Mouse (Mus musculus): ENCODE measurements around the gene 4933412E24Rik. TPM values are rescaled to one million over a fixed set of nuclear protein-coding genes. Genes with fewer than 3 reads are reported as not detected.

4933412E24Rik gene
- polyA plus RNA-seq (2015; fragmentation: Nextera tagmentation; extraction: Ambion mirVana): not detected in 2 replicates

- ATAC-seq (replicated peaks; ENCODE audit: insufficient number of reproducible peaks, insufficient read depth, low FRiP score, low read depth): no peak
- no peaks in the 10 kb centered on the region for H3K36me3 ChIP-seq
- no peaks in the 10 kb centered on the region for H3K27me3 ChIP-seq
- WGBS: 90% methylated on average over 7 of the region's 7 CpGs
- H3K4me2 ChIP-seq: no peak within 1 kb of the TSS
- H3K9me3 ChIP-seq (replicated peaks): no peaks in the 10 kb centered on the region
- no peak within 1 kb of the TSS for H3K9ac ChIP-seq
- no peak within 1 kb of the TSS for H3K27ac ChIP-seq
- no peak within 1 kb of the TSS for H3K4me3 ChIP-seq
- H3K4me1 ChIP-seq (replicated peaks): no peaks in the 10 kb centered on the region
Measured at GRCm38 (mm10) chr15:60016513-60016912, at the start of gene 4933412E24Rik. 4933412E24Rik (minus strand) TSS chr15:60016613.

GRCm38 (mm10) chr15:60030728-60031127 lies 14.3 kb upstream of the 4933412E24Rik start:
- no peak for ATAC-seq (replicated peaks; ENCODE audit: insufficient number of reproducible peaks, insufficient read depth, low FRiP score, low read depth)
- Histone ChIP-seq H3K4me3 (no peak overlapping the region), H3K4me1 (replicated peaks) (no peaks in the 10 kb centered on the region), H3K27ac (no peak overlapping the region), H3K4me2 (no peak overlapping the region), H3K9ac (no peak overlapping the region), H3K36me3 (no peaks in the 10 kb centered on the region), H3K27me3 (no peaks in the 10 kb centered on the region), H3K9me3 (replicated peaks) (no peaks in the 10 kb centered on the region)
- 69% methylated on average over 3 of the region's 3 CpGs for WGBS

DNA sequence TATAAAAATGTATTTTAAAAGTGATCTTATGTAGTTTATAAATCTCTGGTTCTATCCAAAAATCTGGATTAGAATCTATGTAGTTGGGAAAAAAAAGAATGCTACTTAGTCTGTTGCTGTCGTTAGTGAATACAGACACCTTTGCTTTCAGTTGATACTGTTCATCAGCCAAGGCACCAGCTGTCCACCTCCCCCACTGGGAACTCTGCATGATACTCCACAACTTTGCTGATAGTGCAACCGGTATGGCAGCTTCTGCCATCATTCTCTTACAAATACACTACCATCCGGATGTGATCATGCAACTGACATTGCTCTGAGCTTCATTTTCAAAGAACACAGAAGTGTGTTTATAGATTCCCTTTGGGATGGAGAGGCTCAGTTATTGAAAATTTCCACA lies 4.8 kb upstream of the 4933412E24Rik start:
- Histone ChIP-seq H3K36me3 (no peaks in the 10 kb centered on the region), H3K27me3 (no peaks in the 10 kb centered on the region)

GRCm38 (mm10) chr15:60010199-60010598 lies 6.2 kb downstream of the 4933412E24Rik start:
- no peaks in the 10 kb centered on the region for H3K27me3 ChIP-seq
- WGBS: 86% methylated on average over 4 of the region's 4 CpGs
- H3K36me3 ChIP-seq: no peaks in the 10 kb centered on the region
- H3K4me1 ChIP-seq (replicated peaks): no peaks in the 10 kb centered on the region
- no peak for ATAC-seq (replicated peaks; ENCODE audit: insufficient number of reproducible peaks, insufficient read depth, low FRiP score, low read depth)
- H3K9ac ChIP-seq: no peak overlapping the region
- H3K4me3 ChIP-seq: no peak overlapping the region
- no peak overlapping the region for H3K4me2 ChIP-seq
- no peak overlapping the region for H3K27ac ChIP-seq
- H3K9me3 ChIP-seq (replicated peaks): no peaks in the 10 kb centered on the region

More for the DNA sequence above, 4.8 kb upstream of the 4933412E24Rik start:
- 29% methylated on average over 3 of the region's 3 CpGs for WGBS
- Histone ChIP-seq H3K9ac (no peak overlapping the region), H3K4me3 (no peak overlapping the region), H3K4me2 (no peak overlapping the region), H3K27ac (no peak overlapping the region), H3K4me1 (replicated peaks) (no peaks in the 10 kb centered on the region), H3K9me3 (replicated peaks) (no peaks in the 10 kb centered on the region)
- ATAC-seq (replicated peaks; ENCODE audit: insufficient number of reproducible peaks, insufficient read depth, low FRiP score, low read depth): no peak

GRCm38 (mm10) chr15:60009610-60010009 lies 6.8 kb downstream of the 4933412E24Rik start:
- 77% methylated on average over 3 of the region's 3 CpGs for WGBS
- Histone ChIP-seq H3K9me3 (replicated peaks) (no peaks in the 10 kb centered on the region), H3K36me3 (no peaks in the 10 kb centered on the region), H3K4me2 (no peak overlapping the region), H3K27me3 (no peaks in the 10 kb centered on the region), H3K4me1 (replicated peaks) (no peaks in the 10 kb centered on the region), H3K27ac (no peak overlapping the region), H3K9ac (no peak overlapping the region), H3K4me3 (no peak overlapping the region)
- ATAC-seq (replicated peaks; ENCODE audit: insufficient number of reproducible peaks, insufficient read depth, low FRiP score, low read depth): no peak

GRCm38 (mm10) chr15:59983777-59984176 lies 32.6 kb downstream of the 4933412E24Rik start:
- WGBS: 67% methylated on average over 4 of the region's 4 CpGs
- H3K27me3 ChIP-seq: no peaks in the 10 kb centered on the region
- 0 out of 2 replicates have a peak, but pooled peaks cover 4% of the 10 kb centered on the region for H3K4me1 ChIP-seq (replicated peaks)
- no peaks in the 10 kb centered on the region for H3K9me3 ChIP-seq (replicated peaks)
- no peak overlapping the region for H3K27ac ChIP-seq
- H3K36me3 ChIP-seq: no peaks in the 10 kb centered on the region
- no peak overlapping the region for H3K4me2 ChIP-seq
- H3K4me3 ChIP-seq: no peak overlapping the region
- H3K9ac ChIP-seq: no peak overlapping the region
- no peak for ATAC-seq (replicated peaks; ENCODE audit: insufficient number of reproducible peaks, insufficient read depth, low FRiP score, low read depth)

DNA sequence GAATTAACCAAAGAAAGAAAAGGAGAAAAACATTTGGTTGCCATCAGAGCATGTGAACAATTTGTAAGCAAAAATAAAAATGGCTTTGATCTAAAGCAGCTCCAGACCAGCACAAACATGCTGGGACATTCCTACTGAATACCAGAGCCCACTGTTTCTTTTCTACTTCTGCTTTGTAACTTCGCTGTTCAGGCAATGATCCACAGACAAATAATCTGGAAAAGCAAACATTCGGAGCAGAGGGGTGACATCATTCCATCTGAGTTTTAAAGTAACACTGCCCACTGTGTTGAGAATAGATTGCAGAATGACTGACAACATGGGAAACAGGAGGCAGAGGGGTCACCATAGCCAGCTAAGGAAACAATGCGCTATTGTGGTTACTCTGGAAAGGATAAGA lies 41.1 kb downstream of the 4933412E24Rik start:
- Histone ChIP-seq H3K27ac (no peak overlapping the region), H3K9me3 (replicated peaks) (no peaks in the 10 kb centered on the region), H3K36me3 (no peaks in the 10 kb centered on the region), H3K9ac (no peak overlapping the region), H3K4me3 (no peak overlapping the region), H3K4me1 (replicated peaks) (0 out of 2 replicates have a peak, but pooled peaks cover 8% of the 10 kb centered on the region), H3K27me3 (no peaks in the 10 kb centered on the region), H3K4me2 (no peak overlapping the region)
- ATAC-seq (replicated peaks; ENCODE audit: insufficient number of reproducible peaks, insufficient read depth, low FRiP score, low read depth): no peak
- 29% methylated on average over 3 of the region's 3 CpGs for WGBS

DNA sequence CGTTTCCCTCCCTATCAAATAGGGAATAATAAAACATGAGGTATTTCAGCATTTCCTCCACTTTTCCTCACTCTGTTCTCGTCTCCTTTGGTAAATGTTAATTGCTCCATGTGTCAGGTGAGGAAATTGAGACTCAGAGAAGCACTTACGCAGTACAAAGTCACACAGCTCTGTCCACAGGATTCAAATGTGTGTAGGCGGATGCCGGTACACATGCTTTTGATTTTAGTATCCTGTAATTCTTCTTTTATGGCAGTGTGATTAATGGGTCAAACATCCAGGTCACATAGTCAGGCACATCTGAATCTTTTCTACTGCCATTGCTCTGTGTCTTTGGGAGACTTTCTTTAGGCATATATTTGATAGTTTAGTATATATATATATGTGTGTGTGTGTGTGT lies 41.8 kb downstream of the 4933412E24Rik start:
- H3K9me3 ChIP-seq (replicated peaks): no peaks in the 10 kb centered on the region
- H3K36me3 ChIP-seq: no peaks in the 10 kb centered on the region
- H3K4me2 ChIP-seq: no peak overlapping the region
- no peak overlapping the region for H3K27ac ChIP-seq
- no peak overlapping the region for H3K4me3 ChIP-seq
- no peak overlapping the region for H3K9ac ChIP-seq
- no peak for ATAC-seq (replicated peaks; ENCODE audit: insufficient number of reproducible peaks, insufficient read depth, low FRiP score, low read depth)
- 0 out of 2 replicates have a peak, but pooled peaks cover 8% of the 10 kb centered on the region for H3K4me1 ChIP-seq (replicated peaks)
- WGBS: 60% methylated on average over 5 of the region's 5 CpGs
- H3K27me3 ChIP-seq: no peaks in the 10 kb centered on the region

DNA sequence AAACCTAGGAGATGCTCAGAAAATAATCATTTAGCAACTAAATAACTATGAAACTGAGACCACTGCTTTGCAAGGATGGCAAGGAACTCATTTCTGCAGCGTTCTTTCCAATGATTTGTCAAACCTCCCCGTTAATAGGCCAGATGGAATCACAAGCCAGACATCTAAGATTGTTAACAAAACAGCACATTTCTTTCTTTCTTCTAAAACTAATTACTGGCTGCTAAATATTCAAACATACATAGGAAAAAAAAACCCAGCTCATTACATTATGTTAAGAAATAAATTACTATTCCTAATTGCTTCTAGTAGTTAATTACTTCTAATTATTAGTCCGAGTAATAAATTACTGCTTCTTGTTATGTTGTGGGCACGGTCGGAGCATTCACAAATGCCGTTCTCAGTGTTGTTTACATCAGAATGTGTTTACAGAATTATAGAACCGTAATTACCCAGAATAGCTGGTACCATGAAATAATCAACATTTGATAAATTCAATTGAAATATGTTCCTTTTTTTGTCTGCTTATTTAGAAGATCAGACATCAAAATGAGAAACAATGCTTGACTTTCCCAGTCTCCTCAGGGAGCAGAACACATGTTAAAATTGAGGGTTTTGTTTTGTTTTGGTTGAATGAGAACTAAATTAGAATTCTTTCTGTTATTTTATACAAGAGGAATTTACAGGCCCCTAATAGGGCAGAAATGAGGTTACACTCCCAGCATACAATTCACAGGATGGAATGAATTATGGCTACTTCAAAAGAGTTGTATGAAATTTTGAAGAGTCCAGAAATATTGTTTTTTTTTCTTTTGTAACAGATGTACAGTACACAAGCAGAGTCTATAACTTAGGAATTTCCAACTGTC lies 42.5 kb downstream of the 4933412E24Rik start:
- WGBS: 87% methylated on average over 7 of the region's 7 CpGs
- no peaks in the 10 kb centered on the region for H3K36me3 ChIP-seq
- ATAC-seq (replicated peaks; ENCODE audit: insufficient number of reproducible peaks, insufficient read depth, low FRiP score, low read depth): no peak
- no peak overlapping the region for H3K27ac ChIP-seq
- H3K4me1 ChIP-seq (replicated peaks): 0 out of 2 replicates have a peak, but pooled peaks cover 4% of the 10 kb centered on the region
- no peaks in the 10 kb centered on the region for H3K27me3 ChIP-seq
- H3K4me2 ChIP-seq: no peak overlapping the region
- no peak overlapping the region for H3K9ac ChIP-seq
- H3K4me3 ChIP-seq: no peak overlapping the region
- no peaks in the 10 kb centered on the region for H3K9me3 ChIP-seq (replicated peaks)
